Mouse (Mus musculus) kidney, adult 18-20 months (tissue): Measurements from ENCODE around the gene Dolpp1.

Experiments
- DNase-seq: peaks from one replicate; pipeline ENCODE4 v3.0.0; 2021

Gene Dolpp1

DNA sequence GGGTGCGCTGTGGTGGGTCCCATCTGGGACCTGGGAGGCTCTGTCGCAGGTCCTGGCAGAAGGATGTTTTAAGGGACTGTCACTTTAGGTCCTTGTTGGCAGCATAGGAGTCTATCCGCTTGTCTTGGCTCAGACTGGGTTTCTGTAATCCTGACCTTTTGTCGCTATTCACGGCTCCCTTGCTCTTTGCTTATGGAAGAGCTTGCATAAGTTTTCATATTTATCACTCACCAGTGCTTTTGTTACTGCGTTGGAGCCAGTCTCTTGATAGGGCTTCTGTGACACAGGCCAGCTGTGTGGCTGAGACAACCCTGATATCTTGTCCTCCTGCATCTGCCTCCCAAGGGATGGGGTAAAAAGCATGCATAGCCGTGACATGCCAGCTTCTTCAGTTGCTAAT, 12.7 kb upstream of the Dolpp1 start:
- no peak for DNase-seq

DNA sequence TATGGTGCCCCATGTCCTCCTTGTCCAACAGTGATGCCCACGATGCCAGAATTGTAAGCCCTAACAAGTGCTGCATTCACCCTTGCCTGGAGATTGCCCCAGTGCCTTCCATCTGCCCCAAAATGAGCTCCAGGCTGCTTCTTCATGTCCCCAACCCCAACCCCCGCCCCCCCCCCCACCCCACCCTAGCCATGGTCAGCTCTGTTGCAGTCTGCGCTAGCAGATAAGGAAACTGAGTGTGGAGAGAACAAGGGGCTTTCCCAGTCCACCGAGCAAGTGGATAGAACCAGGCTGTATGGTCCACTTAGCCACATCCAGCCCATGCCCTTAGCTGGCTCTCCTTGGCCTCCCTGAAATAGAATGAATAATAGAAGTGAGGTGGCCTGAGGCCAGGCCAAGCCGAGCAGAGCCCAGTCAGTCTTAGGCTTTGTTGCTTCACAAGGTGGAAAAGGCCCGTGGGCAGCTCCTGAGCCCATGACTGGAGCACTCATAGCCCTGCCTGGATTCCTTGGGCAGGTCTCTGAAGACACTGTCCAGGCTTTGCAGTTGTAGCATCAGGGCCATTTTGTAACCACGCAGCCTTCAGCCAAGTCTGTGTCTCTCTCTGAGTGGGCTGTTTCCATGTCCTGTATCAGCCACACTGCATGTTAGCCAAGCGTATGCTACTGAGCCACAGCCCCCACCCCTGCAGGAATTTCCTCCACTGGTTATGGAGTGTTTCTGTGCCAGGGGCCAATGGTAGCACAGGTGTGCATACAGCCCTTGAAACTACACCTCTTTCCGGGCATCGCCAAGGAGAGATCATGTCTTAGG, 11.3 kb upstream of the Dolpp1 start:
- DNase-seq = no peak

DNA sequence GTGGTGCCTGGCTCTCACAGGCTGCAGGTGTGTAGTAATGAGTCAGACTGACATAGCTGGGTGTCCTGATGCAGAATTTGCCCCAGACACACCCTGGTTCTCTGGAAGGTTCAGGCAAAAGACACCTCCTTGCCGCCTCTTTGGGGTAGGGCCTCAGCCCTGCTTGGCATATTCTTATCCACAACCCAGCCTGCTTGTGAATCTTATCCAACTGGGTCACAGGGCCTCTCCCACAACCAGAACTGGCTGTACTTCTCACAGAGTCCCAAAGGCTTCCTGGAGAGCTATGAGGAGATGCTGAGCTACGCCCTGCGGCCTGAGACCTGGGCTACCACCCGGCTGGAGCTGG, 10.7 kb upstream of the Dolpp1 start:
- DNase-seq = no peak

DNA sequence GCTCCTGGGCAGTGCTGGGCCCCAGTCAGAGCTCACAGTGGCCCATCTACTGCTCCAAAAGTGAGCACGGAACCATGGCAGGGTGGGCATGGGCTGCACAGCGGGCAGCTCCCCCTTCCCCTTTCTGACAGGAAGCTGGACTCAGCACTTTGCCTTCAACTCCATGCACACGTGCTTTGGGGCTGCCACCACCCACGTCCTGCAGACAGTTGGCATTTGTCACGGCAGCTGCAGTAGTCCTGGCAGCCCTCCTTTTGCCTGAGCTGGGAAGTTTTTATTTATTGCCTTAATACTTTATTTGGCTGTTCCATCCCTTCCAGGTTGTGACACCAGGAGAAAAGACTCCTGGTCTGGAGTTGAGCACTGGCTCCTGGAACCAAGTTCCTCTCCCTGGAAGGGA, 7.2 kb upstream of the Dolpp1 start:
- no peak for DNase-seq

DNA sequence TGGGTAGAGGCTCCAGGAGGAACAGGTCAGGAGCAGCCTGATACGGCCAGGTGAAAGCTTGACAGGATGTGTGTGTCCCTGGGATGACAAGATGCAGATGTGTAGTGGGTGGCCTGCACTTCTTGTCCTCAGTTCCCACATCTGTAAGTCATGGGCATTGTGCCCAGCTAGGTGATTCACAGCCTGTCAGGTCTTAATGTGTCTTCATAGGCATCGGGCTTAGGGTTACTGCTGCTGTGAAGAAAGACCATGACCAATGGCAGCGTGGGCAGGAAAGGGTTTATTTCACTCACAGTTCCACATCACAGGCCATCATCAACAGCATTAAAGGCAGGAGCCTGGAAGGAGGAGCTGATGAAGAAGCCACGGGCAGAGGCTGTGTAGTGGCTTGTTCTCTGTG, 6.5 kb upstream of the Dolpp1 start:
- DNase-seq = no peak

DNA sequence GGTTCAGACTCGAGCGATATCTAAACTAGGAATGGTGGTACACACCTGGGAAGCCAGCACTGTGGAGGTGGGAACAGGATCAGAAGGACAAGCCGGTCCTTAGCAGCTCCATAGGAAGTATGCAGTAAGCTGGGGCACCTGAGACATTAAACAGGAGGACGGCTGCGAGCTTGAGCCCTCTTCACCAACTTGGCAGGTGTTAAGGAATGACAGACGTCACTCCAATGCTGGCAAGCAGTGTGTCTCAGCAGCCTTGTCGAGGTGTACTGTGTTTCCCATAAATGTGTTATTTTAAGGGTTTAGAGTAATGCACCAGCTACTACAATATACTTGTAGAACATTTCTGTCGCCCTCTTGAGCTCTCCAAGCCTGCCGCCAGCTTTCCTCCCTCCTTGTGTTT, 5.1 kb upstream of the Dolpp1 start:
- DNase-seq = no peak

DNA sequence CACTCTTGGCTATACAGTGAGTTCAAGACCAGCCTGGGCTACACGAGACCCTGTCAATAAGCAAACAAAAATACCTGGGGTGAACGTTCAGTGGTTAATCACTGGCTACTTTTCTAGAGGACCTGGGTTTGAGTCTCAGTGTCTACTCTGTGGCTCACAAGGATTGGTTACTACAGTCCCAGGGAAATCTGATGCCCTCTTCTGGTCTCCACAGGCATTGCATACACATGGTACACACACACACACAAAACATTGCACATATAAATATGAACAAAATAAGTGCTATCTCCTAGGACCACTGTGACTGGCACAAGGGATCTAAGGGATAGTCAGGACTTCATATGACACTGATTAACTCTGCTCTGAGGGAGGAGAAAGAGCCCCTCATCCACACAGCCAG, 3.1 kb upstream of the Dolpp1 start:
- DNase-seq = no peak

DNA sequence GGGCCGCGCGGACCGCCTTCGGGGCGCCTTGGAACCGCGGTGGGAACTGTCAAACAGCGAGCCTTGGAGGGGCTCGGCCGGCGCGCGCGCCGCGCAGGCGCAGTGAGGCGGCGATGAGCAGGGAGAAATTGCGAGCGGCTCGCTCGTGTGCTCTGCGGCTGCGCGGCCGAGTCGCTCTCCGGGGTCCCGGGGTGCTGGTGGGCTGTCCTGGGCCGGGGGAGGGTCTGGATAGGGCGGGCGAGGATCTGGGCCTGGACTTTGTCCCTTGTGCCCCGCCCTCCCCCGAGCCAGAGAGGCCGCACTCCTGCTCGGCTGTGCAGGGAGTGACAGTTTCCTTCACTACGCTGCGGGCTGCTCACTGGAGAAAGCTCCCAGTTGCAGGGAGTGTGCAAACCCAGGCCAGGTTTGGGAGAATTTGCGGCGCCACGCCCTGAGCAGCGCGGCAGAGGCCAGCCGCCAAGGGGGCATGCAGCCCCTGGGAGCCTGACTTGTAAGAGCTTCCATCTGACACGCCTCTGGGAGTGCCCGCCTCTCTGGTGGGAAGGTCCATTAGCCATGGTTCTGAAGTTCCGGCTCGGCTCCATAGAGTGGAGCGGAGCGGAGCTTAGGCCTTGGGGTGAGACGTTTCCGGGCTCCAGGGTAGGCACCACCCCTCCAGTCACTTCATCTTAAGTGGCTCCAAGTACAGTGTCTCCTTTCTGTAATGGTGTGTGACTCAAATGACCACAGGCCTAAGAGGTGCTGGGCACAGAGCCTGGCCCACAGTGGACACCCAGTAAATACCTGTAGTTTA, 719 bp downstream of the Dolpp1 start:
- peak; percentile 89 for DNase-seq

DNA sequence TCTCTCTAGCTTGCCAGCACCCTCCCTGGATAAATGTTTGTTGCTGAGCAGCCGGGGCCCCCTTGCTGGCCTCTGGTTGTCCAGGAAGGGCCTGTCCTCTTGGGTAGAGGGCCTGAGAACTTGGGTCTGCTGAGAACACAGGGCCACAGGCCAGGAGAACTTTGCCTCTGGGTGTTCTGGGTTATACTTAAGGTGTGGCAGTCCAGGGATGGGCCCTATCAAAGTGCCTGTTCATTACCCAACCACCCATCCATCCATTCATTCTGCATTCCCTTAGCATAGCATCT, 1.3 kb downstream of the Dolpp1 start:
- no peak for DNase-seq

DNA sequence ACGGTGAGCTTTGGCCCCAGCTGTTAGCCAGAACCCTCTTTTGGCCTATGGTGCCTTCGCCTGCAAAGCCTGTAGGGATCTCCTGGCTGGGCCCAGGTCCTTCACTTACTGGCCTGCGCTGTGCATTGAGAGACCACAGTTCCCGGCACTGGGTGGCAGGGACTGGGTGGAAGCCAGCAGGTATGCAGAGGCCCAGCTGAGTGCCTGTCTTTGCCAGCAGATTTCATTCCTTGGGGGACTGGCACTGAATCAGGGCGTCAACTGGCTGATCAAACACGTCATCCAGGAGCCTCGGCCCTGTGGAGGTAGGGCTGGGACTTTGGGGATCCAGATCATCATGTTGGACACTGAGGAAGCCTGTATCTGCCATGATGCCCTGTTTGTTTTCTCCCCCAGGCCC, 3.7 kb downstream of the Dolpp1 start:
- no peak for DNase-seq

DNA sequence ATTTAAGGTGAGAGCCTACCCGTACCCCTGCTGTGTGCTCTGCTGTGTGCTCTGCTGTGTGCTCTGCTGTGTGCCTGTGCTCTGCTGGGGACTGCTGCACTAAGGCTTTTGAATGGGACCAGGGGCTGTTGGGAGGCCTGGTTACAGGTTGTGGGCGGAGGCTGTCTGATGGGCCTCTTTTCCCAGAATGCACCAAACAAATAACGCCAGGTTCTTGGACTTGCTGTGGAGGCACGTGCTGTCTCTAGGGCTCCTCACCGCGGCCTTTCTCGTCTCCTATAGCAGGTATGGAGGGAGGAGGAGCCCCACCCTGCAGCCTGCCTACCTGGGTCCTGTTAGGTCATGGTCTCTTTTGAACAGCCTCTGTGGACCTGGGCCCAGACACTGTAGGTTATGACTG, 4.2 kb downstream of the Dolpp1 start:
- no peak for DNase-seq

DNA sequence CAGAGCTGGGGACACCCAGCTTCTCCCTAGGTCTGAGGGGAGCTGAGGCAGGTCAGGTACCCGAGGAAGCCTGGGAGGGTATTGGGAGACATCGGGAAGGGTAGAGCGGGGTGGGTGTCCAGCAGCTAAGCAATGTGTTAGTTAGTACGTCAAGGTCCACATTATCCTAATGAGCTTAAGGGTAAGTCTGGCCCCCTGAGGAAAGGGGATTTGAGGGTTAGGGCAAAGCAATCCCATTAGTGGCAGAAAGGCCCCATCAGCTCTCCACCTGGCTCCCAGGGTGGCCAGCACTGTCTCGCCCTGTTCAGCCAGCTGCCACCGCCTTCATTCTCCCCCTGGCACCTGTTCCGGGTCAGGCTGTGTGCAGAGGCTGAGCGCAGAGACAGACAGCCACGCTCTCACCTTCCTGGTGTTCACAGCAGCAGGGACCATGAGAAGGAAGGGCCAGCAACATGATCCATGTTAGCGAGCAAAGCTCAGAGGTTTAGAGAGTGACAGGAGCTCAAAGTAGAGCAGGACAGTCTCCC, 6.0 kb downstream of the Dolpp1 start:
- DNase-seq = no peak

DNA sequence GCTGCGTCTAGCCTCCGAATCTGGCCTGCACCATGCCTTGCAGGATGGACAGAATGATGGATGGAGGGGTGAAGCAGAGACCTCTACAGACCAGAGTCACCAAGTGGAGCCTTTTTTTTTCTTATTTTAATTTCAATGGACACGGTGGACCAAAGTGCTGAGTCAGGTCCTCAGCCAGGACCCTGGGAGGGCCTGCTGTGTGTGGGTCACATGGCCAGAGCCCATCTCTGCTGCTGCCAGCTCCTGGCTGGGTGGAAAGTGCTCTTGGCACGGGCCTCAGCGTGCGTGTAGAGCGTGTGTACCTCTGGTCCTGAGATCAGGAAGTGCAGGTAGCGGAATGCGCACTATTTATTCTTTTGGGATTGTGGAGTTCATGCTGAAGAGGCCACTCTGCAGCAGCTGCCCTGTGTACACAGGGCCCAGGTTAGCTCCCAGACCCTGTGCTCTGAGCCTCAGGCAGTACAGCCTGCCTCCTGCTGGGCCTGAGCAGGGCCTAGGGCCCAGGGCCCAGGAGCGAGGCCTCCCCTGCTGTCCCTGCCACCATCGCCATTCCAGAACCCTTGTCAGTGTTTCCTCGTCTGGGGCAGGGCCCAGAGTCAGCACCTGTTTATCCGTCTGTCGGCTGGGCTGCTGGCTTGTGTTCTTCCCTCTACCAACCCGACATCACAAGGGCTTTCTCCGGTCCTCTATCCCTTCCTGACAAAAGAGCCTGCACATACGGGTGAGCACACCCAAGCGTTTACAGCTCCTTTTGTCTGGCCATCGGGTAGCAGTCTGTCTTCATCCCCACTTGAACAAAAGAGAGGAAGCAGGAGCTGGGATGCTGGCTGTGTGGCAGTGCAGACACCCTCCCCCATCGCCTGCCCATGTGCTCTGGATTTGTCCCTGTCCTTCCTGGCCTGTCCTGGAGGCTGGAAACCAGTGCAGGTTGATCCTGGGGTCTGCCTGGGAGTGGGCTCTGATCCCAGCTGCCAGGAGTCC, 7.4 kb downstream of the Dolpp1 start:
- peak; percentile 37 for DNase-seq

DNA sequence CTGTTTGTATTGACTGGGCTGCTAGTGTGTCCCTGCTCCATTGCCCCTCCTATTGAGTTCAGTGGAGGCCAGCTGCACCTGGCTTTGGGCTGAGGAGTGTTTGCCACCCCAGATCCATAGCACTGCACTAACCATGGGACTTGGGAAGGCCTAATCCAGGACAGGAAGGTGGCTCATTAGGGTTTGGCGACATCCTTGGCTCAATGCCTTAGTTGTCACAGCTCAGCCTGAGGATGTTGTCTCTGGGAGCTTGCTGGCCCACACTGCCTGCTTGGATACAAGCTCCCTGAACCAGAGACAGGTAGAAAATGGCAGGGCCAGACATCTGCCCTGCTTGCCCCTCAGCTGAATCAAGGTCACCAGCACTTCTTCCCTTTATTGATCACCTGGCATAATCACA, 9.5 kb downstream of the Dolpp1 start:
- no peak for DNase-seq

DNA sequence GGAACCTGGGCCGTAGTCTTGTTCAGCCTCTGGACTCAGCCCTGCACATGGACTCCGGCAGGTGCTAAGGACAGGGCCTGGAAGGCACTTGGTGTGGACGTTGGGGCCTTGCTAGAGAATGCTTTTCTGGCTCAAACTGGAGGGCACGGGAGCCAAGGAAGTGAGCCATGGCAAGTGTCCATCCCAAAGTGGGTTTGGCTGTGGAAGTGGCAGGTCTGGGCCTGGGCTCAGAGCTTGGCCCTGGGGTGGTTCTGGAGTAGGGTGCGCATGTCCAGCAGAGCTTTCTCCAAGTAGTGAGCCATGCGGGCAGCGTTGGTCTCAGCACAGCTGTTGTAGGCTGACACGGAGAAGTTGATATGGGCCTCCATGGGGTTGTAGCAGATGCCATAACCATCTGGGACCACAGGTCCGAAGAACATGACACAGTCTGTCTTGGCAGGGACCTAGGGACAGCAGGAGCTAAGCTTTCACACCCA, 10.3 kb downstream of the Dolpp1 start:
- DNase-seq = no peak

DNA sequence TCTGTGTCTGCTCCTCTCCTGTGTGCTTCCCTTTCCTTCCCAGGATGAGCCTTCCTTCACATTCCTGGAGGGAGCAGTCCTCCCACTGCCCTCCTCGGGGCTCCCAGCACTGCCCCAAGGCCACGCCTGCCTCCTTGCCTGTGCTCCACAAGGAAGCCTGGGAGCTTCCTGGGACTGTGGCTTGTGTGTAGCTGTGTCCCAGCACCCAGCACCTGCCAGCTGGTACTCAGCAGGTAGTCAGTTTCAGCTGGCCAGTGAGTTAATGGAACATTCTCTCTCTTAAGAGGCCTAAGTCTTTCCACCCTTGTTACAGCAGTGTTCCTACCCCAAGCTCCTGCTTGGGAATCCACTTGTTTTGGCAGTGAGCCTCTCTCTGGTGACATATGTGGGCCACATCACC, 10.8 kb downstream of the Dolpp1 start:
- DNase-seq = no peak

DNA sequence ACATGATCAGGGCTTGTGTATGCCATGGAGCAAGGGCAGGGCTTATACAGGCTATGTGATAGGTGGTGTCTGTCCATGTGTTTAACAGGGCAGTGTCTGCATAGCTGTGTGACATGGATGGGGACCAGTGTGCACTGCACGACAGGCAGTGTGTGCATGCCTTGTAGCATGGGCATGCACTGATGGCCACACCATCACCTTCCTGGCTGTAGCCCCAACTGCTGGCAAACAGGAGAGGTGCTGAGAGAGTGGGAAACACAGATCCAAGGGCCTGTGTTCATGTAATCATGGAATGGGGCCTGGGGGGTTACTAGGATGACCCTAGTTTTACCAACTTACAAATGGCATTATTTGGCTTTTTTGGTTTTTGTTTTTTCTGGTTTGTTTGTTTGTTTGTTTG, 11.8 kb downstream of the Dolpp1 start:
- no peak for DNase-seq

DNA sequence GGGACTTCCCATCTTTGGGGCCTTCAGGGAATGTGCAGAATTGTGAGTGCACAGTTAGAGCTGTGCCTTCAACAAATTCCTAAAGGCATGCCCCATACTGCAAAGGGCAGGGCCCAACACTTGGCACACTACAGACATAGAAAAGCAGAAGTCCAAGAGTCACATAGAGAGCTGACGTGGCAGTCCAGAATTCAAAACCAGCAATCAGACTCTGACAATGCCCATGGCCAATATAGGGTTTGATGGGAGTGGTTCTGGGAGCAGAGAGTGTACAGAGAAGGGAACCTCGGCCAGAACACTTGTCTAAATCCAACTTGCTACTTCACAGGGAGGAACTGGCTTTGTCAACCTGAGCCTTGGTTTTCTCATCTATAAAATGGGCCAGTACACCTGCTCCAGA, 15.2 kb downstream of the Dolpp1 start:
- no peak for DNase-seq

DNA sequence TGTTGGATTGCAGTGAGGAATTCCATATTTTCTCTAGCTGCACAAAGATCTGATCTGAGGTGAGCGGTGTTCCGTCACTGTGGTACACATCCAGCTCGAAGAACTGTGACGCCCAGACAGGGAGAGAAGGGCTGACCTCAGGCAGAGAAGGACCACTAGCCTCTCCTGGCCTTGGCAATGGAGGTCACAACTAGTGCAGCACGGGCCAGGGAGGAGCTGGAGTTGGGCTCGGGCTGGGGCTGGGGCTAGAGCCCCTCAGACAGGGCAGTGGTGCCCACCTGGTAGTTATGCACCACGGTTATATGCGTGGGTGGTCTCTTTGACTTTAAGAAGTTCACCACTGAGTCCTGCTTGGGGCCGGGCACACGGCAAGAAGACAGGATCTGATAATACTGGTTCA, 15.7 kb downstream of the Dolpp1 start:
- DNase-seq = no peak

DNA sequence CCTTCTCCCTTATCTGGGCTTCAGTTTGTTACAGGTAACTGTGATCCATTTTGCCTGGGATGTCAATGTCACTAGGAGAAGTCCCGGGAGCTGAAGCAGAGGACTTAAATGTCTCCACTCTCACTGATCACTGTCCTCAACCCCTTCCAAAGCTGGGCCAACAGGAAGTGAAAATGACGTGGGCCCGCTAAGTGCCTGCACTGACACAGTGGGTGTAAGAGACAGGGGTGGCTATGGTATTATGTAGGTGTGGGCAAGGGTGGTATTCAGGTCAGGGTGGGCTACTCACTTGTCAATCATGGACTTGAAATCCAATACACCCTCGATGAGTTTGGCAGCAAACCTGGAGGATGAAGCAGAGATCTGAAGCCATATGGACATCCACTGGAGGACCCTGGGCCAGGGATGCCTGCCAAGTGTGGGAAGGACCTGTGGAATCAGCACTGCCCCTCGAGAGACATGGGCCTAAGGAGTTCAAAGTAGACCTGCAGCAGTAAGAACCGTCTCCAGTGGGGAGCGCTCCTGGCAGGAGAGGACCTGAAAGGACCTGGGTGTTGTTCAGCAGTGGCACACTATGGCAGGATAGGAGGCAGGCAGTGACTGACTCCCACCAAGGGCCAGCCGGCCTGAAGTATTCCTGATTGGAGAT, 16.5 kb downstream of the Dolpp1 start:
- DNase-seq = no peak

DNA sequence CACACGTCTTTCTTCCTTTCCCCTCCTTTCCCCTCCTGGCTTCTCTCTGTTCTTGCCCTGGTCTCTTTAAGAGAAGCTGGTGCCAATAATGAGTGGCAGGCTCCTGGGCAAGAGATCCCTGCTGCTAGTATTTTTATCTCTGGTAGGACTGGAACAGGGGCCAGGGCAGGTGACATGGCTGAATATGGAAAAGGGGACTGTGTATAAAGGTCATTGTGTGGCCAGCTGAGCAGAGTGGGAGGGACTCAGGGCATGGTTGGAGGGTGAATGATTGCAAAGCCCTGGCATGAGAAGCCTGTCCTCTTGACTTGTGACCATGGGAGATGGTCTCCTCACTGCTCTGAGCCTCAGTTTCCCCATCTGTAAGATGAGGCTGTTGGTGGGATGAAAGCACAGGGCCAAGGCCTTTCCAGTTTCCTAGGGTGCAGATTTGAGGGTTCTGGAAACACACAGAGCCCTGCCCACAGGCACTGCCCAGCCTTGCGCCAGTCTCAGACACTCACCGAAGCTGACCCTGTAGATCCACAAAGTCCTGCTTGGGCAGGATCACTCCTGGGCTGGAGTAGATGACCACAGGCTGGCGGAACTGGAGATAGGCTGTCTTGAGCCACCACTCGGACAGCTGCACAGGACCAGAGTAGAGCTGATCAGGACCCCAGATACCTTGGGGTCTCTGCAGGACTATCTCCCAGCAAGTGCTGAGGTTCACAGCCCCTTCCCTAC, 17.6 kb downstream of the Dolpp1 start:
- DNase-seq = peak; percentile 65
